Mouse (Mus musculus) ES-Bruce4 (cell line): Measurements from ENCODE around the gene U2surp.

ENCODE experiments used
- CTCF ChIP-seq: IDR thresholded peaks from one replicate; pipeline ENCODE4 v1.8.1; 2011; ENCODE audit warnings: low read depth, low read length
- EP300 ChIP-seq: IDR thresholded peaks from 2 replicates; pipeline ENCODE4 v1.6.1; 2011; ENCODE audit warnings: low read depth, low read length; ENCODE audit not compliant: insufficient read depth
- POLR2A ChIP-seq: IDR thresholded peaks from one replicate; pipeline ENCODE4 v1.8.1; 2011; ENCODE audit warnings: low read length; ENCODE audit not compliant: insufficient read depth

DNA sequence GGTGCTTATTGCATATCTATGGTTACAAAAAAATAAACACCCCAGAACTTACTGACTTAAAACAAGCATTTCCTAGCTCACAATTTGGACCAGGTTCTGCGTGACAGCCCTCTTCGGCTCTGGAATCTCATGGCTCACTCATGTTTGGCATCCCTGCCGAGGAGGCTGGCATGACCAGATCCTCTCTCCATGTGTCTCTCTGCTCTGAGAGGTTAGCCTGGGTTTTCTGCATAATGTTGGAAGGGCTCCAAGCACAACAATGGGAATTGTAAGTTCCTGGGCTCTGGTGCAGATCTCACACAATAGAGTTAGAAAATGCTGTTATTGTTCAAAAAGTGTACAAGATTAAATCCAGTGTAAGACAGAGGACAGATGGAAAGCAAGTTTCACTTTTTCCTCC is 19.3 kb upstream of the U2surp start:
- TF ChIP-seq CTCF (no peak), POLR2A (no peak), EP300 (no peak)
